Mouse (Mus musculus) embryonic facial prominence, embryonic 10.5 days (tissue): ENCODE measurements at regions not wholly inside any gene's neighbourhood (a gene's known extent, or its start where the extent isn't known, plus 50 kb on each side); places are given as distances from the start of the nearest gene placed in this dataset.
"Not testable (repeated sequence)": the region's sequence is repeated elsewhere in the genome, so short reads cannot be mapped to it uniquely, and the experiment has no call there.

ENCODE experiments used
- DNase-seq: peaks from one replicate; pipeline ENCODE4 v3.0.0-alpha.2; 2017; ENCODE audit warnings: low spot score
- H3K27ac ChIP-seq: fragments of 300-500 bp; sonication (generic); replicated peaks from 2 replicates; pipeline ENCODE4 v1.5.1; 2016; ENCODE audit warnings: mild to moderate bottlenecking
- H3K27me3 ChIP-seq: fragments of 300-500 bp; sonication (generic); replicated peaks from 2 replicates; pipeline ENCODE4 v1.6.1; 2016; ENCODE audit warnings: low read depth, mild to moderate bottlenecking; ENCODE audit not compliant: poor library complexity, severe bottlenecking
- H3K36me3 ChIP-seq: fragments of 300-500 bp; sonication (generic); replicated peaks from 2 replicates; pipeline ENCODE4 v1.6.1; 2016; ENCODE audit warnings: mild to moderate bottlenecking, moderate library complexity
- H3K4me1 ChIP-seq: fragments of 300-500 bp; sonication (generic); 2 replicates; pipeline ENCODE4 v1.6.1; 2016
- H3K4me3 ChIP-seq: fragments of 300-500 bp; sonication (generic); 2 replicates; pipeline ENCODE4 v1.5.1; 2016; ENCODE audit warnings: mild to moderate bottlenecking, moderate library complexity
- H3K9me3 ChIP-seq: fragments of 300-500 bp; sonication (generic); 2 replicates; pipeline ENCODE4 v1.6.1; 2016; ENCODE audit warnings: mild to moderate bottlenecking
- WGBS: fragments of 180-500 bp; shearing (Covaris S2); methylation state at CpG from one replicate; pipeline ENCODE4 v1.1.7; 2016; 5-methylcytosine and 5-hydroxymethylcytosine counted together

DNA sequence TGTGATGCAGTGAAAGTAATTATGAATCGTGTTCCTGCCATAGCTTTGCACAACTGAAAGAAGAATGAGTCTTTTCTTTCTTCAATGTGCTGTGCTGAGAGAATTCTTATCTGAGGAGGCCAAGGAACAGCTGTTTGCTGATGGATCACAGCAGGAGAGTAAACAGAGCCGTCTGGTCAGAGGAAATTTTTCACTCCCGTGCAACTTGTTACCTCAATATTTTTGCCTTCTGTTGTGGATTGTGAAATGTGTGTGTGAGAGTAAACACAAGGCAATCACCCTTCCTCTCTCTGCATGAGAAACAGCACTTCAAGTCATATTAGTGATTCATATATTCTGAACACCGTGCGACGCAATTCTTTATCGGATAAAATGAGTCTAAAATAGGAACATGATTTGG, 171.9 kb downstream of the Epm2a start:
- no peak overlapping the region for H3K27ac ChIP-seq
- no peaks in the 10 kb centered on the region for H3K4me1 ChIP-seq
- no peaks in the 10 kb centered on the region for H3K9me3 ChIP-seq
- no peak for DNase-seq
- no peaks in the 10 kb centered on the region for H3K27me3 ChIP-seq
- H3K36me3 ChIP-seq: no peaks in the 10 kb centered on the region
- WGBS: 83% methylated on average over 7 of the region's 7 CpGs
- no peak overlapping the region for H3K4me3 ChIP-seq

DNA sequence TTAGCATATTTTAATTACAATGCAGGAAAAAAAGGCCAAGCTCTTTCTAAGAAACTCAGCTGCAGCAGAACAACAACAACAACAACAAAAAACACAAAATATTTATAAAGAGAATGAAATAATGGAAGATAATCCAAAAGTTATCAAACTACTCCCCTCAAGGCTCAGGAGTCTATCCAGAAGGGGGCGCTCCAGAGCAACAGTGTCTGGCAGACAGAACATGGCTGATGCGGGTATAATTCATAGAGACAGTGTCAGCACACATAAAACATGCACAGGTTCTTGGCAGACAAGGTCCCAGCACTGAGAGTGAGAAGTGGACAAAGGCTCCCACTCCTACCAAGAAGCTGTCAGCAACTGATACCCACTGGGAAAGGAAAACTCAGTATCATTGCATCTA, 173.9 kb downstream of the Epm2a start:
- DNase-seq: peak; percentile 14
- no peak overlapping the region for H3K27ac ChIP-seq

DNA sequence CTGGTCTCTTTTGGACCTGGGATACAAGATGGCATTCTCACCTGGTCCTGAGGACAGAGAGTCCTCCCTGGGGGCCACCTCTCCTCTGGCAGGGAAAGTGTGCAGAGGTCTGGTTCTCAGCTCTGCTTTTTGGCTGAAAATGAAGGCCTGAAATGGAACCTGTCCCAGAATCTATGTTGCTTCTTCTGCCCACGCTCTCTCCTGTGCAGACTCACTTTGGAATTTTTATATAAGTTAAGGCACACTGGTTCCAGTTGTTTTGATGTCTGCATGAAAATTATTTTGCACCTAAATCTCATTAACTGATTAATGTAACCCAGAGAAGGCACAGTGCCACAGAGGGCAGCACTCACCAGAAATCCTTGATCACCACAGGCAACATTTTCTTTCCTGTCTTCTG, 188.1 kb downstream of the Epm2a start:
- Histone ChIP-seq H3K27ac (no peak overlapping the region), H3K27me3 (no peaks in the 10 kb centered on the region), H3K4me1 (no peaks in the 10 kb centered on the region), H3K36me3 (no peaks in the 10 kb centered on the region), H3K9me3 (no peaks in the 10 kb centered on the region), H3K4me3 (no peak overlapping the region)
- no peak for DNase-seq
- 92% methylated on average over 1 of the region's 1 CpGs for WGBS

More for the DNA sequence above, 173.9 kb downstream of the Epm2a start:
- WGBS: 62% methylated on average over 2 of the region's 2 CpGs
- H3K9me3 ChIP-seq: no peaks in the 10 kb centered on the region
- no peaks in the 10 kb centered on the region for H3K36me3 ChIP-seq
- no peaks in the 10 kb centered on the region for H3K27me3 ChIP-seq
- H3K4me3 ChIP-seq: no peak overlapping the region
- H3K4me1 ChIP-seq: no peaks in the 10 kb centered on the region

DNA sequence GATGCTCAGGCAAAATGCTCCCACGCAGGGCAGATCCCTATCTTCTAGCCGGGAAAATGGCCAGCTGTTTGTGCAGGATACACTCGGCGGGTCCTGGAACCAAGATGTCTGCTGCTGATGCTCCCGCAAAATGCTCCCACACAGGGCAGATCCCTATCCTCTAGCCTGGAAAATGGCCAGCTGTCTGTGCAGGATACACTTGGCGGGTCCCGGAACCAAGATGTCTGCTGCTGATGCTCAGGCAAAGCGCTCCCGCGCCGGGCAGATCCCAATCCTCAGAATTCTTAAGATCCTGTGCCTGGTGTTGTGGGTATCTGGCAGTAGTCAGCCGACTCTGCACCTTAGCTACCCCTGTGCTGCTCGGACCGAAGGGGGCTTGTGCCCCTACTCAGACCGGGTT, 212.2 kb downstream of the Epm2a start:
- not testable (repeated sequence) for H3K36me3 ChIP-seq, H3K4me3 ChIP-seq, H3K27ac ChIP-seq, H3K9me3 ChIP-seq, H3K27me3 ChIP-seq, DNase-seq, H3K4me1 ChIP-seq
- 89% methylated on average over 15 of the region's 15 CpGs for WGBS

DNA sequence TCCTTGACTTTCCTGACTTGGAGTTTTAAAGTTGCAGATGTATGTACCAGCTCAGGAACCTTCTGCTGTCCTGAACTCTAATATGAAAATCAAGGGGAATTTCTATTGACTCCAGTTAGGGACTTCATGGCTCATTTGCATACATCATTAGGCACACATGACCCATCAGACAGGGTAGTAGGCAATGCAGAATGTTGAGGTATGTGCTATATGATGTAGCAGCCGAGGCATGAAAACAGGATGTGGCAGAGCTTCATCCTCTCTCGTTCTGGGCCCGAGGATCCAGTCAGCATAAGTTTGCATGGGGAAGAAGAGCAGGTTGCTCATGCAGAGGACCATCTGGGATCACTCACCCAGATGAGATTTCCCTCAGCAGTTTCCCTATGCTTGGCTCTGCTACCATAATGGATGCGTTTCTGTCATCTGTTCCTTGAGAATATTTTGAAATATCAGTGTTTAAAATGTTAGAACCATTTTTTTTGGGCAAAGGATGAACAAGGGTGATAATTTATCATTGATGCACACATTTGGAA, 227.4 kb downstream of the Epm2a start:
- DNase-seq: no peak
- H3K9me3 ChIP-seq: no peaks in the 10 kb centered on the region
- no peaks in the 10 kb centered on the region for H3K36me3 ChIP-seq
- no peak overlapping the region for H3K27ac ChIP-seq
- no peak overlapping the region for H3K4me3 ChIP-seq
- no peaks in the 10 kb centered on the region for H3K4me1 ChIP-seq
- 87% methylated on average over 4 of the region's 4 CpGs for WGBS
- H3K27me3 ChIP-seq: no peaks in the 10 kb centered on the region

DNA sequence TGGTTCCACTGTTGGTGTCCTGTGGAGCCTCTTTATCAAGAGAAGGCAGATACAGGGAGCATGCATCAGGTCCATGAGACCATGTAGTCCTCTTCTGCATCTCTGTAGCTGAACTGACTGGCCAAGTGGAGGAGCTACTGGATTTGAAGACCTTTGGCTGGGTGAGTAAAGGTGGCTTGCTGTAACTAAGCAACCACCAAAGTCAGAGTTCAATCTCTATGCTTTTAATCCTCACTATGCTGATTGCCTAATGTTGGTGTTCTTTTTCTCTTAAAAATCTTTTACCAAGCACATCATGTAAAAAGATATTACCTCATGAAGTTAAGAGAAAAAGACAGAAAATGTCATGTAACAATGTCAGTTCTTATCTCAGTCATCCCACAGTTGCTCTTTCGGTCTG, 265.2 kb downstream of the Epm2a start:
- no peak for DNase-seq
- Histone ChIP-seq H3K27ac (no peak overlapping the region), H3K36me3 (no peaks in the 10 kb centered on the region), H3K4me1 (no peaks in the 10 kb centered on the region), H3K27me3 (no peaks in the 10 kb centered on the region), H3K9me3 (no peaks in the 10 kb centered on the region), H3K4me3 (no peak overlapping the region)
- 94% methylated on average over 1 of the region's 1 CpGs for WGBS

DNA sequence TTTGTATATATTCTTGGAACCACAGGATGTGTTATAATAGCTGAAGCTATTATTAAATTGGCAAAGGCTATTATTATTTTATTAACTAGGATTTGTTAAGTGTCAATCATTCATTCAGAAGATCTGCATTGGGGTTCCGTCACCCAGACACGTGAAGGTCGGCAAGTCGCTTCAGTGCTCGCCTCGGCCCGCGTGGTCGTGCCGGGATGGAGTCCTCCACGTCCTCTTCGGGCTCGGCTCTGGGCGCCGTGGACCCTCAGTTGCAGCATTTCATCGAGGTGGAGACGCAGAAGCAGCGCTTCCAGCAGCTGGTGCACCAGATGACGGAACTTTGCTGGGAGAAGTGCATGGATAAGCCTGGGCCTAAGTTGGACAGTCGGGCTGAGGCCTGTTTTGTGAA, 265.9 kb downstream of the Epm2a start:
- not testable (repeated sequence) for H3K36me3 ChIP-seq, H3K27ac ChIP-seq, H3K27me3 ChIP-seq, H3K9me3 ChIP-seq, H3K4me3 ChIP-seq, DNase-seq, H3K4me1 ChIP-seq
- 96% methylated on average over 20 of the region's 20 CpGs for WGBS

DNA sequence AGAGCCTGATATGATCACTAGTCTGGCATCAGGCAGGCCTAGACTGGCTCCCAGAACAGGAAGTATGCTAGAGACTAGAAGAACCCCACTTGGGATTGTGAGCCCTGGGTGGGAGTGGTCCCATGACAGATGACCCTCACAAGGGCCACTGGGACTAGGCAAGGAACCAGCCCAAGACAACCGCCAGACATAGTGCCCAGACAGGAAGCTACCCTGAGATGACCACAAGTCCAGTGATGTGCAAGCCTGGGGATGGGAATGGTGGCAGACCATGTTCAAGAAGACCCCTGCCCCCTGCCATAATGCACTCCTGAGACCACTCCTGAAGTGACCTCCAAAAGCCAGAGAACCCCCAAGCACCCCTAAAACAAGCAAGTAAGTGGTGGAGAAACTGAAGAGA, 304.9 kb downstream of the Epm2a start:
- Histone ChIP-seq H3K4me1 (no peaks in the 10 kb centered on the region), H3K4me3 (no peak overlapping the region), H3K36me3 (no peaks in the 10 kb centered on the region), H3K9me3 (0 out of 2 replicates have a peak, but pooled peaks cover 2% of the 10 kb centered on the region), H3K27ac (no peak overlapping the region), H3K27me3 (no peaks in the 10 kb centered on the region)
- WGBS: 94% methylated on average over 1 of the region's 1 CpGs
- DNase-seq: no peak

DNA sequence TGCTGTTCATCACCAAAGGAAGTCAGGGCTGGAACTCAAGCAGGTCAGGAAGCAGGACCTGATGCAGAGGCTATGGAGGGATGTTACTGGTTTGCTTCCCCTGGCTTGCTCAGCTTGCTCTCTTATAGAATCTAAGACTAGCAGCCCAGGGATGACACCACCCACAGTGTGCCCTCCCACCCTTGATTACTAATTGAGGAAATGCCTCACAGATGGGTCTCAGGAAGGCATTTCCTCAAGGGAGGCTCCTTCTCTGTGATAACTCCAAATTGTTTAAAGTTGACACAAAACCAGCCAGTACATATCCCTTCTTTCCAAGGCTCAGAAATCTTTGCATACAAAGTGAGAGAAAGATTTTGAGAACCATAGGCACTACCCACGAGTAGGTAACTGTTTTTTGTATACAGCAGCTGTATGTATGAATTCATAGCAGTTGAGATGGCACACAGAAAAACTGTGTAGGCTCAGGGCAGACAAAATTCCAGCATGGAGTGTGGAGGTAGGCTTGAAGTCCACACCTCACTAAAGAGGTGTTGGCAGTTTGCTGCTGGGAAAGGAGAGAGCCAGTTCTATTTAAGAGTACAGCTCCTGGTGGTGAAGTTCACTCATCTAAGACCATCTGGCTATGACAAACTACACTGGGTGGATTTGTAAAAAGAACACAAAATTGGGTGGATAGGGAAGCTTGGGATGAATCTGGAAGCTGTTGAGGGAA, 317.0 kb downstream of the Epm2a start:
- no peak for DNase-seq
- Histone ChIP-seq H3K4me1 (no peaks in the 10 kb centered on the region), H3K27ac (no peak overlapping the region), H3K36me3 (no peaks in the 10 kb centered on the region), H3K27me3 (no peaks in the 10 kb centered on the region), H3K9me3 (no peaks in the 10 kb centered on the region), H3K4me3 (no peak overlapping the region)
- 57% methylated on average over 1 of the region's 1 CpGs for WGBS

DNA sequence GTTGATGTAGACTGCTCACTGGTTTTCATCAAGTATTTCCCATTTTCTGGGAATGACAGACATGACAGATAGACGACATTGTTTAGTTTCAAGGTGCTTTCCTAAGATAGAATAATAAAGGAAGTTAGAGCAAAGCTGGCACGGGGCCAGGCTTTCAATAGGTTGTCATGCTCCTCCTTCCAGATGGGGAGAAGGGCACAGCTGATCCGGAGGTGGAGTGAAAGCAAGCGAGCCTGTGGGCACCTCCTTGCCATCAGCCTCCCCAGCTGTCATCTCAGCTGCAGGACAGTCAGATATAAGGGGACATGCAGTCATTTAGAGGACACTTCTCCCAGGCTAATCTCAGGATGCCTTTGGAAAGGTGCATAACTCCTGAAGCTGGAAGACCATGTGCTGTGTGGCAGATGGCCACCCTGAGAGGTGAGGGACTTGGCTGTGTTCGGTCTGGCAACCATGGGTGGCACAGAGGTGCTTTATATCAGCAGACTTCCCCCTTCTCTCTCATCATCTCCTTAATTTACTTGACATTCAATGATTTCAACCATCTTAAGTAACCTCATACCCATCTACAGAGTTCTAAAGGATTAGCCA, 318.6 kb downstream of the Epm2a start:
- Histone ChIP-seq H3K9me3 (no peaks in the 10 kb centered on the region), H3K27ac (no peak overlapping the region), H3K27me3 (no peaks in the 10 kb centered on the region), H3K4me1 (no peaks in the 10 kb centered on the region), H3K4me3 (no peak overlapping the region), H3K36me3 (no peaks in the 10 kb centered on the region)
- WGBS: 75% methylated on average over 5 of the region's 5 CpGs
- no peak for DNase-seq

DNA sequence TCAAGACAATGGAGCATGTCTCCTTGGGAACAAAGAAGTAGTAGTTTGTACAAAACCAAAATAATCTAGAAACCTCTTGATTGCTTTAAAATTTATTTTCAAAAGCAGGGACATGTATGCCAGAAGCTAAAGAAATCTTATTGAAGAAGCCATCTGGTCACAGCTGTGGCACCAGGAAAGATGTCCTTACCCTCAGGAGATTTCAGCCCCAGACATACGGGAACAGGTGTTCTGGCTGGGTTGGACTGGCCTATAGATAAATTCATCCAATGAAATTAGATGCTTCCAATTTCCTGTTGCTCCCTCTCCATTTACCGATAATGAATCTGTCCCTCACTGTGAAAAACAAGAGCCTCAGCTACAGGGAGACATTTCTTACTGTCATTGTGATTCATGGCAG, 366.5 kb downstream of the Epm2a start:
- Histone ChIP-seq H3K4me1 (no peaks in the 10 kb centered on the region), H3K27ac (no peak overlapping the region), H3K9me3 (0 out of 2 replicates have a peak, but pooled peaks cover 2% of the 10 kb centered on the region), H3K4me3 (no peak overlapping the region), H3K36me3 (no peaks in the 10 kb centered on the region), H3K27me3 (no peaks in the 10 kb centered on the region)
- WGBS: 80% methylated on average over 2 of the region's 2 CpGs
- no peak for DNase-seq

DNA sequence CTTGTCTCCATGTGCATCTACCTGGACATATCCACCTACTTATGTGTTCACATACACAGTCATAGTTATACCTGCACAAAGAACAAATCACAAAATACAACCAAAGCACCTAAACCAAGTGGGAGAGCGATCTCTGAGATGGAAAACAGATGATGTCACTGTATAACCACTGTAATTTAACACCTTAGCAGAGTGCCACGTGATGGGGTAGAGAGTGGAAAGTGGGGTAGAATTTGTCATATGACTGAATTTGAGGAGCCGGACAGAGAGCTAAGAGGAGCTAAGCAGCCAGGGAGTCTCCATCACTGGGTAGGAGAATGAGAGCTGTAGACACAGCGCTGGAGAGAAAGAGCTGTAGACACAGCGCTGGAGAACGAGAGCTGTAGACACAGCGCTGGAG, 381.6 kb downstream of the Epm2a start:
- Histone ChIP-seq H3K27me3 (no peaks in the 10 kb centered on the region), H3K4me3 (no peak overlapping the region), H3K27ac (no peak overlapping the region), H3K9me3 (no peaks in the 10 kb centered on the region), H3K36me3 (no peaks in the 10 kb centered on the region), H3K4me1 (no peaks in the 10 kb centered on the region)
- no peak for DNase-seq
- 81% methylated on average over 7 of the region's 7 CpGs for WGBS

DNA sequence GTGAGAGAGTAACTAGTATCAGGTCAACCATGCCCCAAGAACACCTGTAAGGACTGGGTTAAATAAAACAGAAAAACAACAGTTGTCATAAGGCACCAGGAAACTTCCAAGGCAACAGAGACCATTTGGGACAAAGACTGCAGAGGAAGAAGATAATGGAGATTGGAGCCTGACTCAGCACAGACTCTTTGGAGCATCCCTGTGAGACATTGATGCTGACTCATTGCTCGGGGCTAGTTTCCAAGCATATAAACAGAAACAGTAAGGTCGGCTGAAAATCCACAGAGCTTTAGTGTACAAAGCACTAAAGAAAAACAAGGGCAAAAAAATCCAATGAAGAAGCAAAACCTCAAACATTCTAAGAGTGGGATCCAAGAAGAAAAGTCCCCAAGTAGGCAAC, 386.3 kb downstream of the Epm2a start:
- Histone ChIP-seq H3K27ac (no peak overlapping the region), H3K4me1 (no peaks in the 10 kb centered on the region), H3K4me3 (no peak overlapping the region), H3K9me3 (no peaks in the 10 kb centered on the region), H3K36me3 (no peaks in the 10 kb centered on the region), H3K27me3 (no peaks in the 10 kb centered on the region)
- WGBS: 77% methylated on average over 2 of the region's 2 CpGs
- DNase-seq: no peak
